Mouse (Mus musculus): ENCODE measurements around the gene Ube2d3.
A peak's percentile ranks its signal among the peaks of the same experiment; 100 is the strongest.
"Not testable (repeated sequence)": the region's sequence is repeated elsewhere in the genome, so short reads cannot be mapped to it uniquely, and the experiment has no call there.

Ube2d3 gene

GRCm38 (mm10) chr3:135491102-135491501, 53.2 kb downstream of the Ube2d3 start:
- no peak for DNase-seq (ENCODE audit: low read depth, low spot score)

- not testable (repeated sequence) for DNase-seq (ENCODE audit: low read depth, low spot score)
These were observed 55.4 kb downstream of the Ube2d3 start for GRCm38 (mm10) chr3:135493320-135493719.

DNA sequence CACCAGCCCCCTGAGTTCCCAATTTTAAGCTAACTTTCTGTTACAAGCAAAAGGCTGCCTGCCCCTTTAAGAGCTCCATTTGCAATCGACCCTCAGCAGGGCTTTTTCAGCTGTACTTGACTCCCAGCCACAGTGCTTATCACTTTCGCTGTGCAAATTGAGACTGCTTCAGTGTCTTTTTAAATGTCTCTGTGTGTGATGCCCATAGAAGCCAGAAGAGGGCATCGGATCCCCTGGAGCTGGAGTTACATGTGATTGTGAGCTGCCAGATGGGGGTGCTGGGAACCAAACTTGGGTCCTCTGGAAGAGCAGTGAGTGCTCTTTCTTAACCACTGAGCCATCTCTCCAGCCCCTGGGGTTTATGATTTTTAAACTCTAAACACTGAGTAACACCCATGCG, 60.0 kb downstream of the Ube2d3 start:
- DNase-seq (ENCODE audit: low read depth, low spot score): not testable (repeated sequence)

DNA sequence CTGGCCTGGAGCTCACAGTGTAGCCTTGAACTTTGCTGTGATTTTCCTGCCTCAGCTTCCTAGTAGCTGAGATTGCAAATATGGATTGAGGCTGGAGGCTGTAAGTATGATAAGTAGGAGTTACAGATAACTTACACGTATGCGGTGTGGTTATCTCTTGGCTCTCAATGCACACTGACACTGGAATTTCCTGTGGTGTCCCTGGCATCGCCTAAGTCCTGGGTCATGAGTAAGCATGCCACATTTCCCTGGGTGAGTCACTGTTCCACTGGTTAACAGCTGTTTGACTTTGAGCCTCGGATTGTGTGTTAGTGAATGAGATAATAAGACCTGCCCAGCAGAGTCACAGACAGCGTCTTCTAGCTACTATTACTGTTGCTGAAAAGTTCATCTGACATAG, 60.9 kb downstream of the Ube2d3 start:
- no peak for DNase-seq (ENCODE audit: low read depth, low spot score)

DNA sequence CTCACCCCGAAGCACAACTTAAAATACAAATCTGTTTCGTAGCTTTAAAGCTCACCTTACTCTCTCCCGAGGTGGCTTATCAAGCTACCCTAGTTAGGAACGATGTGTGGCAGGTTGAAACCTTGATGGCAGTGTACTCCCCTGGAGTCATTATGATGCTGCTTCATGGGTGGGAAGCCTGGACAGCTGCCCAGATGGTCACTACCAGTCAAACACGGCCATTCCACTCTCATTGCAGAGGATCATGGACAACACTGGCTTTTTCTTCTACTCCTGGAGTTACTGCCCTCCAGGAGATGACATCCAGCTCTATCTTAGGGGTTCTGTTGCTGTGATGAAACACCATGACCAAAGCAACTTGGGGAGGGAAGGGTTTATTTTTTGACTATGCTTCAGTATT, 65.2 kb downstream of the Ube2d3 start:
- DNase-seq (ENCODE audit: low read depth, low spot score): no peak

DNA sequence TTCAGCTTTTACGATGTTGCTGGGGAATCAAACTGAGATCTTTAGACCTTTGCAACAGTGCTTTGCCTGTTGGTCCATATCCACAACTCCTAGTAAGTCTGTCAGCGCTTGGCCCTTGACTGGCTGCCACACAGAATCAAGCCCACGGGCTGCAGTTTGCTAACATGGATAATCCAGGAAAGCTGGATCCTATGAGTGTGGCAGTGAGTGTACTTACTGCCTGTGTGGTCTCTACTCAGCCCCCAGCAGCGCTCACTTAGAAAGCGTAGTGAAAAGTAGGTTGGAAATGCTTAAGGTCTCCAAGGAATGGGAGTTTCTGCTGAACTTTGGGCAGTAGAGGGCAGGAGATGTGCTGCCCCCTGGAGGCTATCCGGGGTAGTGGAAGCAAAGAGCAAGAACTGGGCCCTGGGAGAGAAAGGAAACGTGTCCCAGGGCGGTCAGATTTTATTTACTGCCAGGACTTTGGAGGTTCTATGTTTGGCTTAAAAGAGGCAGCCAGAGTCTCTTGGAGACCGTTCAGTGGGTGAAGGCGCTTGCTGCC, 67.5 kb downstream of the Ube2d3 start:
- DNase-seq (ENCODE audit: low read depth, low spot score): peak; percentile 63

DNA sequence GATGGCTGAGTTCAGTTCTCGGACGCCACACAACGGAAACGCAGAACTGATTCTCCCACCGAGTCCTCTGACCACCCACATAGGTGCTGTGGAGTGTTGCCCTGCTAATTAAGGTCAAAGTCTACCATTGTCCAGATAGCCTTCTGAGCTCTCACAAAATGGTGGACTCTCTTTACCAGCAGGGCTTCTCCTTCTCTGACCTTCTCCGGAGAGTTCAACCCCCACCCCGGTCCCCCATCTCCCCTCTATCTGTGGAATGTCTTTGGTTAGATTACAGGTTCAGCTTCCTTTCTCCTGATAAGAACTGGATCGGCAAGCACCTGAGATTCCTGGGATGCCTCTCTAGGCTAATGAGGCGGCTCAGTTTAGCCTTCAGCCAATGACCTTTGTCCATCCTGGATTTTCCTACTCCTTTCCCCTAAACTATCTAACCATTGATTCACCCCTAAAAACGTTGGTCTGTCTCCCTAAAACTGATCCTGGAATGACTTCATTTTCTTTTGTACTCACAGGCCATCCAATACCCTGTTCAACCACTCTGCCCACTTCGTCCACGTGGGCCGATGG, 68.0 kb downstream of the Ube2d3 start:
- DNase-seq (ENCODE audit: low read depth, low spot score): no peak

- DNase-seq (ENCODE audit: low read depth, low spot score): no peak
These were observed 69.6 kb downstream of the Ube2d3 start for GRCm38 (mm10) chr3:135507506-135507905.

- DNase-seq (ENCODE audit: low read depth, low spot score): no peak
These were observed 70.2 kb downstream of the Ube2d3 start for GRCm38 (mm10) chr3:135508191-135508590.

DNA sequence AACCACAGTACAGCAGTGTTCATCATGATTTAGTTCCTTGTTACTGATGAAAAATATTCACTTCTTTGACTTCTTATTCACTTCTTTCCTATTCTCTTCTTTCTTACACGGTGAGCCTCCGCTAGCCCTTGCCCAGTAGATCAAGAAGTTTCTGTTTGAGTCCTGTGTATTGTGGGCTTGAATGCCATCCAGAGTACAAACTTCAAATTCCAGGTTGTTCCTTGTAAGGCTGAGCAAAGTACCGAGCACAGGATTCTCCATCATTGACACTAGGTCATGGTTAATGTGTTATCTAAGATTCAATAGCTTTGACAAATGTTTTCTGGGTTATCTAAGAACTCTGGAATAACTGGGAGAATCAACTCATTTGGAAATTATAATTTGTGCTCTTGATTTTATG, 72.4 kb downstream of the Ube2d3 start:
- no peak for DNase-seq (ENCODE audit: low read depth, low spot score)

DNA sequence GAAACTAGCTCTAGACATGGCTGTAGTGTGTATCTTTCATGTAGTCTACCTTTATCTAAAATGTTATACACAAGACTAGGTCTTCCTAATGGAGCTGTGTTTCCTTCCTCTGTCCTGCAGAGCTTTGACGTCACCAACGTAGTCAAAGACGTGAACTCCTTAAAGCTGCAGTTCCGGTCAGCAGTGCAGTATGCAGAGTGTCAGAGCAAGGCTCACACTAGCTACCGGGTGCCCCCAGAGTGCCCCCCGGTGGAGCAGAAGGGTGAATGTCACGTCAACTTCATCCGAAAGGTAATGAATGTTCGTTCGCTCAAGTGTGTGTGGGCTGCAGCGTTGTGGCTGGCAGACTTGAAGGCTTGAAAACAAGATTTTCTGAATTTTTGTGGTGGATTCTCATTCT, 73.7 kb downstream of the Ube2d3 start:
- peak; percentile 42 for DNase-seq (ENCODE audit: low read depth, low spot score)

DNA sequence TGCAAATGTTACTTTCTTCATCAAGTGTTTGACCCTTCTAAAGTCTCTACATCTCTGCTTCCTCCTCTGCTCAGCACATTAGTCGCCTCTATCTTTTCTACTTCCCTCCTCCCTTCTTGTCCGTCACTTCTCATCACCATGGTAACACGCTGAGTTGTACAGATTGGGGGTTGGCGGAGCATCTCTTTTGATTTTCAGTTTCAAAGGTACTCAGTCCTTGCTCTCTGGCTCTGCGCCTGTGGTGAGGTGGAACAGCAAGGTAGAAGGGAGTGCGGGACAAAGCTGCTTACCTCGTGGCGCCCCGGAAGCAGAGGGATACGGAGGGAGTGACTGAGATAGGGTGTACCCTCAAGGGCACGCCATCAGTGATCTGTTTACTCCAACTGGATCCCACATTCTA, 75.3 kb downstream of the Ube2d3 start:
- no peak for DNase-seq (ENCODE audit: low read depth, low spot score)

GRCm38 (mm10) chr3:135513800-135514425, 76.0 kb downstream of the Ube2d3 start:
- DNase-seq (ENCODE audit: low read depth, low spot score): no peak

DNA sequence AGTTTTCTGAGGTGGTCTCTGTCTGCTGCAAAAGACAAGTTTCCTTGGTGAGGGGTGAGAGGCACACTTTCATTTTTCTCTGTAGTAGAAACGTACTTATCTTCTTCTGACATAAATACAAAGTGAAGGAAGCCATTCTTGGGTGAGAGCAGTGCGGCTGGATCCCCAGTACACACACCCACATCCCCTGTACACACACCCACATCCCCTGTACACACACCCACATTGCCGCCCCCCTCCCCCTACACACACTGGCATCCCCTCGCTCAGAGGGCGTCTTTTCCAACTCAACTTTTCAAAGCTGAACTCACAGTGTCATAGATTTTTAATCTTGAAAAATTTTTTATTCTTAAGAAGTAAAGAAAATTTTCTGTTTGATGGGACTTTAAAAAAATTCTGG, 77.3 kb downstream of the Ube2d3 start:
- DNase-seq (ENCODE audit: low read depth, low spot score): no peak

- no peak for DNase-seq (ENCODE audit: low read depth, low spot score)
These were observed 78.9 kb downstream of the Ube2d3 start for GRCm38 (mm10) chr3:135516891-135517290.
